Mouse (Mus musculus) heart, embryonic 11.5 days (tissue): Measurements from ENCODE around the gene Daglb. TPM values are rescaled to one million over a fixed set of nuclear protein-coding genes. Genes with fewer than 3 reads are reported as not detected.

Experiments
- ATAC-seq: fragments of 200-750 bp; cut with Nextera tagmentation; replicated peaks from 2 replicates; pipeline ENCODE4 v1.8.0; 2017; ENCODE audit warnings: moderate library complexity; ENCODE audit not compliant: insufficient number of reproducible peaks, low FRiP score, low TSS enrichment
- H3K27ac ChIP-seq: fragments of 300-500 bp; sonication (generic); 2 replicates; pipeline ENCODE4 v1.5.1; 2014; ENCODE audit warnings: mild to moderate bottlenecking, low read depth, low read length
- H3K27me3 ChIP-seq: fragments of 300-500 bp; sonication (generic); 2 replicates; pipeline ENCODE4 v1.6.1; 2014; ENCODE audit warnings: mild to moderate bottlenecking, low read length, mixed read lengths; ENCODE audit not compliant: control insufficient read depth, insufficient read depth
- H3K36me3 ChIP-seq: fragments of 300-500 bp; sonication (generic); 2 replicates; pipeline ENCODE4 v1.6.1; 2014; ENCODE audit warnings: mild to moderate bottlenecking, low read length, moderate library complexity, mixed read lengths; ENCODE audit not compliant: control insufficient read depth, insufficient read depth
- H3K4me1 ChIP-seq: fragments of 300-500 bp; sonication (generic); 2 replicates; pipeline ENCODE4 v1.6.1; 2014; ENCODE audit warnings: low read length; ENCODE audit not compliant: control insufficient read depth, insufficient read depth
- H3K4me2 ChIP-seq: fragments of 300-500 bp; sonication (generic); 2 replicates; pipeline ENCODE4 v1.6.1; 2014; ENCODE audit warnings: mild to moderate bottlenecking, moderate library complexity
- H3K4me3 ChIP-seq: fragments of 300-500 bp; sonication (generic); 2 replicates; pipeline ENCODE4 v1.5.1; 2014; ENCODE audit warnings: low read depth, low read length
- H3K9ac ChIP-seq: fragments of 300-500 bp; sonication (generic); 2 replicates; pipeline ENCODE4 v1.6.1; 2014; ENCODE audit warnings: mild to moderate bottlenecking, low read depth, low read length, moderate library complexity
- H3K9me3 ChIP-seq: fragments of 300-500 bp; sonication (generic); replicated peaks from 2 replicates; pipeline ENCODE4 v1.6.1; 2016; ENCODE audit warnings: low read length; ENCODE audit not compliant: control insufficient read depth
- whole genome bisulfite sequencing: fragments of 180-500 bp; shearing (Covaris S2); extraction: QIAGEN DNeasy Blood & Tissue Kit; methylation state at CpG from one replicate; pipeline ENCODE4 v1.1.7; 2014; ENCODE audit not compliant: insufficient replicate concordance; 5-methylcytosine and 5-hydroxymethylcytosine counted together
- polyA plus RNA-seq: library from polyadenylated mRNA; unstranded; fragments of >200 nt; fragmentation: Nextera tagmentation; extraction: Ambion mirVana; gene quantifications from 2 replicates; pipeline ENCODE4 v1.2.1, GENCODE M21; 2014

Daglb gene
- polyA plus RNA-seq = 8.5 and 8.7 TPM in 2 replicates

- Histone ChIP-seq H3K9me3 (no peaks in the 10 kb centered on the region), H3K4me1 (peaks cover 8% of the 10 kb centered on the region; the same call in 1 of the 2 replicates), H3K4me2 (peak within 1 kb of the TSS; percentile 97), H3K27me3 (no peaks in the 10 kb centered on the region), H3K36me3 (no peaks in the 10 kb centered on the region), H3K9ac (peak within 1 kb of the TSS; percentile 87), H3K27ac (peak within 1 kb of the TSS; percentile 59; the same call in 1 of the 2 replicates), H3K4me3 (peak within 1 kb of the TSS; percentile 80)
- WGBS = 4% methylated on average over 43 of the region's 43 CpGs
- peak; percentile 94 for ATAC-seq
Measured at GRCm38 (mm10) chr5:143464100-143464756, at the start of gene Daglb. Gene Daglb, plus strand, starts transcription at chr5:143464584.

GRCm38 (mm10) chr5:143421484-143421883 lies 42.9 kb upstream of the Daglb start:
- no peak overlapping the region for H3K4me3 ChIP-seq
- 72% methylated on average over 4 of the region's 4 CpGs for WGBS
- H3K36me3 ChIP-seq = peaks cover 34% of the 10 kb centered on the region
- H3K9me3 ChIP-seq = no peaks in the 10 kb centered on the region
- H3K4me1 ChIP-seq = no peaks in the 10 kb centered on the region; the same call in 1 of the 2 replicates
- no peak overlapping the region for H3K4me2 ChIP-seq
- no peak overlapping the region for H3K9ac ChIP-seq
- no peaks in the 10 kb centered on the region for H3K27me3 ChIP-seq
- ATAC-seq = no peak
- H3K27ac ChIP-seq = no peak overlapping the region

GRCm38 (mm10) chr5:143422990-143423389 lies 41.4 kb upstream of the Daglb start:
- Histone ChIP-seq H3K4me2 (no peak overlapping the region), H3K9ac (no peak overlapping the region), H3K9me3 (no peaks in the 10 kb centered on the region), H3K27me3 (no peaks in the 10 kb centered on the region), H3K36me3 (peaks cover 21% of the 10 kb centered on the region), H3K4me3 (no peak overlapping the region), H3K4me1 (no peaks in the 10 kb centered on the region; the same call in 1 of the 2 replicates), H3K27ac (no peak overlapping the region)
- WGBS = 80% methylated on average over 4 of the region's 4 CpGs
- no peak for ATAC-seq

DNA sequence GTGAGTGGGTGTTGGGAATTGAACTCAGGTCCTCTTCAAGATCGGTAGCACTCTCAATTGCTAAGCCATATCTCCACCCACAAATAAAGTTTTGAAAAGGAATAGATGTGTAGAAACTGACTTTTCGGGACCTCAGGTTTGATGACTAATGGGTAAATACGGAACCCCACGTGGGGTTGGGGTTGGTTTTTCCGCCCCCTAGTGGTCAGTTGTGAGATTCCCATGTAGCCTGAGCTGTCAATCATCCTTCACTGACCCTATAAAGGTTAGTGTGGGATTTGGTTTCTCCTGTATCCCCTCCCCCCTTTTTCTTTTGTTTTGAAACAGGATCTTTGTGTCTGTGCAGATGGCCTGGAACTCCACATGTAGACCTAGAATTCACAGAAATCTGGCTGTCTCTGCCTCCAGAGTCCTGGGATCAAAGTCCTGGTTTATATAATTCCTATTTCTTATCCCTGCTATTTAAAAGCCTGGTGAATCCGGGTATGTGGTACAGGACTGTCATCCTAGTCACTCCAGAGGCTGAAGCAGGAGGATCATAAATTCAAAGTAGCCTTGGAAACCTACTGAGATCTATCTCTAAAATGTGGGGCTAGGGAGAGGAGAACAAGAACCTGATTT lies 40.4 kb upstream of the Daglb start:
- Histone ChIP-seq H3K4me3 (no peak overlapping the region), H3K36me3 (peaks cover 15% of the 10 kb centered on the region), H3K9me3 (no peaks in the 10 kb centered on the region), H3K27me3 (no peaks in the 10 kb centered on the region), H3K27ac (no peak overlapping the region), H3K4me2 (no peak overlapping the region), H3K9ac (no peak overlapping the region), H3K4me1 (no peaks in the 10 kb centered on the region; the same call in 1 of the 2 replicates)
- 32% methylated on average over 6 of the region's 6 CpGs for WGBS
- peak; percentile 57; the same call in 1 of the 2 replicates for ATAC-seq

DNA sequence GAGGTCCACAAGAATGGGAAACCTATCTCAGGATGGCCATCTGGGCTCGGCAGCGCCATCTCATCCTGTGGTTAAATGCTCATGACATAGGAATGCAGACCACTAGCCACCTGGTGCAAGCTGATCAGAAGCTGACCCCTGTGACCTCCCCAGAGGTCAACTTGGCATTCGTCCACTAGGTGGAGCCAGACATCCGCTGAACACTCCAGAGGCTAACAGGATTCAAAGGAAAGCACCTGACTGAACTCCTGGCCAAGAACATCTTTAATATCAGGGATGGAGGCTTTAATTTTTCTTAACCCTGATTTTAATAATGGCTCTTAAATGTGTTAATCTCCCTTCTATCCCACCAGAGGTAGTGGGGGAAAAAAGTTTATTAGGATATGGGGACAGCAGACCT lies 30.0 kb upstream of the Daglb start:
- Histone ChIP-seq H3K27me3 (no peaks in the 10 kb centered on the region), H3K4me1 (no peaks in the 10 kb centered on the region), H3K4me3 (no peak overlapping the region), H3K27ac (no peak overlapping the region), H3K9me3 (no peaks in the 10 kb centered on the region), H3K4me2 (no peak overlapping the region), H3K36me3 (no peaks in the 10 kb centered on the region), H3K9ac (no peak overlapping the region)
- WGBS = 5% methylated on average over 4 of the region's 4 CpGs
- ATAC-seq = no peak

- WGBS = 77% methylated on average over 3 of the region's 3 CpGs
- Histone ChIP-seq H3K9ac (no peak overlapping the region), H3K4me2 (no peak overlapping the region), H3K27ac (no peak overlapping the region), H3K36me3 (no peaks in the 10 kb centered on the region), H3K4me1 (no peaks in the 10 kb centered on the region), H3K27me3 (no peaks in the 10 kb centered on the region), H3K9me3 (no peaks in the 10 kb centered on the region), H3K4me3 (no peak overlapping the region)
- ATAC-seq = no peak
Measured at GRCm38 (mm10) chr5:143441298-143441697, 23.1 kb upstream of the Daglb start.

GRCm38 (mm10) chr5:143441753-143442152 lies 22.6 kb upstream of the Daglb start:
- no peak overlapping the region for H3K27ac ChIP-seq
- no peaks in the 10 kb centered on the region for H3K9me3 ChIP-seq
- H3K4me3 ChIP-seq = no peak overlapping the region
- no peaks in the 10 kb centered on the region for H3K4me1 ChIP-seq
- no peak for ATAC-seq
- H3K27me3 ChIP-seq = no peaks in the 10 kb centered on the region
- no peak overlapping the region for H3K9ac ChIP-seq
- H3K36me3 ChIP-seq = no peaks in the 10 kb centered on the region
- no peak overlapping the region for H3K4me2 ChIP-seq
- WGBS = 80% methylated on average over 12 of the region's 12 CpGs

- Histone ChIP-seq H3K9me3 (no peaks in the 10 kb centered on the region), H3K27ac (no peak overlapping the region), H3K4me1 (peaks cover 8% of the 10 kb centered on the region; the same call in 1 of the 2 replicates), H3K36me3 (no peaks in the 10 kb centered on the region), H3K4me3 (peak overlapping the region; percentile 80), H3K27me3 (no peaks in the 10 kb centered on the region), H3K9ac (peak overlapping the region; percentile 87), H3K4me2 (peak overlapping the region; percentile 97)
- ATAC-seq = no peak
- WGBS = 80% methylated on average over 11 of the region's 11 CpGs
Measured at GRCm38 (mm10) chr5:143463671-143464070, 713 bp upstream of the Daglb start.
